Mouse (Mus musculus): ENCODE results near the gene Map2k5. TPM values are rescaled to one million over a fixed set of nuclear protein-coding genes. Genes with fewer than 3 reads are reported as not detected.

Map2k5 gene
- polyA plus RNA-seq, 1 experiment from 2014 or later = 9.2 TPM

DNA sequence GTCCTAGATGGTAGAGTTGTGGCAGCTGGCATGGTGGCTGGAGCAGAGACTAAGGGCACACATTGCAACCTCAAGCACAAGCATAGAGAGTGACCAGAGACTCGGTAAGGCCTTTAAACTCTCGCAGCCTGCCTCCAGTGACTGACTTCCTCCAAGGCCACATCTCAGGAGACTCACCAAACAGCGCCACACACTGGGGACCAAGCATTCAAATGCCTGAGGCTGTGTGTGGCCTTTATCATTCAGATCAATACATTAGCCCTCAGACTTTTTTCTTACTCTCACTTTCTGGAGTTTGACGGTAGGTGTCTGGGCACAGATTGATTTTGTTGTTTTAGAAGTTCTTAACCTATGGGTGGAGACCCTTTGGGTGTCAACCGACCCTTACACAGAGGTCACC, 259.3 kb downstream of the Map2k5 start:
- H3K4me3 ChIP-seq (replicated peaks) = no peak overlapping the region
- no peak for ATAC-seq (ENCODE audit: insufficient read depth)
- no peak overlapping the region for H3K9ac ChIP-seq
- no peak overlapping the region for H3K4me2 ChIP-seq
- no peaks in the 10 kb centered on the region for H3K27me3 ChIP-seq
- H3K4me1 ChIP-seq (replicated peaks) = no peaks in the 10 kb centered on the region
- no peak overlapping the region for H3K27ac ChIP-seq (replicated peaks)
- H3K36me3 ChIP-seq (replicated peaks) = no peaks in the 10 kb centered on the region
- no peaks in the 10 kb centered on the region for H3K9me3 ChIP-seq (replicated peaks)
- 60% methylated on average over 5 of the region's 5 CpGs for WGBS (ENCODE audit: insufficient replicate concordance)

Other genes starting within 250 kb of the Map2k5 start
- not detected in 2 replicates for gene Skor1, start 228.9 kb downstream of the Map2k5 start, polyA plus RNA-seq (2015; fragmentation: Nextera tagmentation; extraction: Ambion mirVana)
- 20.2 and 21.0 TPM in 2 replicates for gene 2300009A05Rik, start 21.3 kb upstream of the Map2k5 start, polyA plus RNA-seq (2015; fragmentation: Nextera tagmentation; extraction: Ambion mirVana)
- 0.03 TPM in 1 of 2 replicates, not detected in the other for gene Iqch, start 224.6 kb upstream of the Map2k5 start, polyA plus RNA-seq (2015; fragmentation: Nextera tagmentation; extraction: Ambion mirVana)
- 14.9 and 15.6 TPM in 2 replicates for gene Aagab, start 224.8 kb upstream of the Map2k5 start, polyA plus RNA-seq (2015; fragmentation: Nextera tagmentation; extraction: Ambion mirVana)

Measured in liver, embryonic 15.5 days (tissue).